Mouse (Mus musculus) left cerebral cortex, postnatal 10 days (tissue): ENCODE data around the gene Kctd4. TPM values are rescaled to one million over a fixed set of nuclear protein-coding genes. Genes with fewer than 3 reads are reported as not detected.

Source experiments
- DNase-seq, 2 experiments: peaks; one replicate each; pipeline ENCODE4 v3.0.0; 2021 to 2022; ENCODE audit warnings: low spot score in 2 of 2, mixed read lengths in 1 of 2; ENCODE audit errors: extremely low spot score in 1 of 2
- intact Hi-C: fragments of 180-260 bp; cut with DNase I; formaldehyde crosslinking; loops from one replicate; pipeline ENCODE4 v1.15.1; 2025
- total RNA-seq, 2 experiments: library from RNA; stranded (reverse); gene quantifications; 2 replicates each; pipeline ENCODE4 v1.2.3; 2021

Gene Kctd4
- total RNA-seq, 2 experiments from 2014 or later: 13.2 to 14.6 TPM

DNA sequence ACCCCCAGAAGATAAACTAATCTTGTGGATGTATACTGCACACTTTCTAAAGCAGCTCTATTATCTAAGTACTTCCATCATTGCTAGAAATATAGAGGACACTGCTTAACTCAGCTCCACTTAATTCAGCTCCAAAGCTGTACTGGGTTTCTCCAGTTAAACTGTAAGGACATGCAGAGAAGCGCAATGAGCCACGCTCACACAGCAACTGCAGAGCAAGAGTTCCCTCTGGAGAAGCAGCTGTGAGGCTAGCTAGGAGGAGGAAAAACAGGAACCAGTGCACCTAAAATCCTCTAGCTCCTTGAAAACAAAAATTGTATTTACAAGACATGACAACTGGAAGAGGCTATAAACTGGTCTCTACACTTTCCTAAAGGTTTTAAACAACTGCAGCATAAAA, 29.1 kb downstream of the Kctd4 start:
- no peak for DNase-seq
- intact Hi-C loops: no loop called here

DNA sequence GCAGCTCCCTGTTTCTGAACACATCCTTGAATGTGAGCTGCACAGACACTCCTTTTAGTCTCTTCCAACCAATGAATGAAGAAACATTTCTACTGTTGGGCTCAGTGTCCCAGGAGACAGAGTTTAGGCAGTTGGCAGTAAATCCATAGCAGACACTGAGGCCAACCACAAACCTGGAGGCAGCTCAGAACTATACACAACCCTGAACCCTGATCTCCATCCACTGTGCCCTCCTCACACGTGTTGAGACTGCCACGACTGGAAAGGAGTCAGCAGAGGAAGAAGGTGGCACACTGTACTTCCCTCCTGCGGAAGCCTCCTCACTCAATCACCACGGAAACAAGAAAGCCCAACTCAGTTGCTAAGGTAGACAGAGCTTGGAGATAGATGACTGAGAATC, 30.3 kb downstream of the Kctd4 start:
- intact Hi-C loops: no loop called here
- DNase-seq: no peak

DNA sequence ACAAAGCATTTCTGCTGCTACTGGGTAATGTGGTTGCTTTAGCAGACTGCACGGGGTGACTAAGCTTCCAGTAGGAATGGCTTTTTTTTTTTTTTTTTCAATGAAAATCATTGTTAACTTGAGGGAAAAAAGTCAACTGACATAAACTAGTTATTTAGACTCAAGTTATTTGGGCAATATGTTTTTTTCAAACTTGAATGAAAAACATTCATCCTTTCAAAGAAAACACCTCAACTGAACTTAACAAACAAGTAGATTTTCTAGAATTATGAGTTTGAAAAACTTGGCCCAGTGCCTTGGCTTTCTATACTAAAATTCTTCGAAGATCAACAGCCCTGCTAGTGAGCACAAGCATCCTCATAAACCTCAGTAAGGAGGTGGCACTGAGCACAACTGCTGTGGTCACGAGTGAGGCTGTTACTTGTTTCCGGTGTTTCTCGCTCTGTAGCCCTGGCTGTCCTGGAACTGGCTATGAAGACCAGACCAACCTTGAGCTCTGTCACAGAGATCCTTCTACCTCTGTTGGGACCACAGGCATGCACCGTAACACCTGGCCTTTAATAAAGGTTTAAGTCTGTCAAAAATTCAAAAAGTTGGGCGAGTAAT, 32.2 kb downstream of the Kctd4 start:
- DNase-seq: no peak
- intact Hi-C loops: no loop called here

DNA sequence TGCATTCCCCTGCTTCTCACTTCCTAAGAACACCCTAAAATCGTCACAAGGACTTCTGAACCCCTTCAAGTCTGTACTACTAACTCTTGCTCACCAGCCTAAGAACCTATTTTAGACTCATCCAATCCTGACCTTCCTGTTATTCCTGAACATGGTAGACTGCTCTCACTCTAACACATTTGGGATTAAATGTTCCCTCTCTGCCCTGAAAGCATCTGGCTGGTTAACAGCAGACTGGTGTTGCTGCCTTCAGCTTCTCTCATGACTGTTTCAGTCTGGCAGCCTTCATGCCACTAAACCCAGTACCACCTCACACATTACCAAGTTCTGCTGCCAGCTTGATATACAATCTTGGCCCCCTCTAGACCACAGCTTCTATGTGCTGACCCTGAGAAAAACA, 34.4 kb downstream of the Kctd4 start:
- no peak for DNase-seq
- intact Hi-C loops: no loop called here

DNA sequence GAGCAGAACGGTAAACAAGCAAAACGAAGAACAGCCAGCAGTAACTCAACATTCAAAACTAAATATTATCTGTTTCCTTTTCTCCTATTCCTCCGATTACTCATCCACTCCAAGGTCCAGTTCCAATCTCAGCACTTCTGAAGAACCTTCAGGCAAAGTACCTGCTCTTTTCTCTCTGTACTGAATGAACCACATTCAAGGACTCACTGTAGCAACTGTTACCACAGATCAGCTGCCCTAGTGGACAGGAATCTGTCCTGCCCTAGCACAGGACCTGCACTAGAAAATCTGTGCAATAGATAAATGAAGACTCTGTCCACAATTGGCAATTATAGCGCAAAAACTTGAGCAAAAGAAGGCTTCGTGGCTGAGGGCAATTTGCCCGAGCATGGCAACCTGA, 36.1 kb downstream of the Kctd4 start:
- no peak for DNase-seq
- intact Hi-C loops: no loop called here

DNA sequence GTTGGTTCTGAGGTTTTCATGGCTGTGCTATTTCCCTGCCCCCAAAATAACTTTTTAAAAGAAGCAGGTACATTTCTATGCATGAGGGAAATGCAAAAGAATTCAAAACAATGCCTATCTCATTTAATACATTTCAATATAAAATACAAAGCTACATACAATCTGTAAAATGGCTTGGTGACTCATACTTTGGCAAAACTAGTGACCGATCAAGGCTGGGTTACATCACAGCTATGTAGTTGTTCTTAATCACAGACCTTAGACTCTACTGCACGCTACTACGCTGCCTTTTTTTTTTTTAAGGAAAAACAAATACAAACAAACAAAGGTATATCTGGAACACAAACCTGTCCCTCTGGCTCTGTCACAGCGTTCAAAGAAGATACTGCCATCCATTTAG, 37.6 kb downstream of the Kctd4 start:
- intact Hi-C loops: no loop called here
- no peak for DNase-seq

DNA sequence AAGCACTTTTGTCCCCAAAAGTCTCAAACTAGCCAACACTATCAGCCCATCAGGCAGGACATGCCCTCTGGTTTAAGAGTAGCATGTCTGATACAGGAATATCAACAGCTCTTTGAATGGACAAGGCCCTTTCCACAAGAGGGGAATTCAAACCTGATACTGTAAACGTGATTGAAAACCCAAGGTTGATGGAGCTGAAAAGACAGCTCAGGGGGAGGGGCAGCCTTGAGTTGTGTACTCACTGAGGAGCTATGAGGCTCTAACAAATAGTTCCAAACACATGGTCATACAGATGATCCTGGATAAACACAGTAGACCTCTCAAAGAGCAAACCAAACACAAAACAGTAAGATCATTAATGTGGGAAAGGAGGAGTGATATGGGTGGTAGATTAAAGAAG, 43.3 kb downstream of the Kctd4 start:
- no peak for DNase-seq
- intact Hi-C loops: no loop called here

DNA sequence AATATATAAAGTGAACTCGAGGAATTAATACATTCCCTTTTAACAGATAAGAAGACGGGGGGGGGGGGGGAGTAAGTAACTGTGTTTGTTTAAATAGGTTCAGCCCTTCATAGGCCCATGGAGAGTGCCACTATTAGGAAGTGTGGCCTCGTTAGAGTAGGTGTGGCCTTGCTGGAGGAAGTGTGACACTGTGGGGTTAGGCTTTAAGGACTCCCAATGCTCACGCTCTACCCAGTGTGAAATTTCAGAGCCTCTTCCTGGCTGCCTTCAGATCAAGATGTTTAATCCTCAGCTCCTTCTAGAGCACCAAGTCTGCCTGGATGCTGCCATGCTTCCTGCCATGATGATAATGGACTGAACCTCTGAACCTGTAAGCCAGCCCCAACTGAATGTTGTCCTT, 47.0 kb downstream of the Kctd4 start:
- intact Hi-C loops: no loop called here
- no peak for DNase-seq

DNA sequence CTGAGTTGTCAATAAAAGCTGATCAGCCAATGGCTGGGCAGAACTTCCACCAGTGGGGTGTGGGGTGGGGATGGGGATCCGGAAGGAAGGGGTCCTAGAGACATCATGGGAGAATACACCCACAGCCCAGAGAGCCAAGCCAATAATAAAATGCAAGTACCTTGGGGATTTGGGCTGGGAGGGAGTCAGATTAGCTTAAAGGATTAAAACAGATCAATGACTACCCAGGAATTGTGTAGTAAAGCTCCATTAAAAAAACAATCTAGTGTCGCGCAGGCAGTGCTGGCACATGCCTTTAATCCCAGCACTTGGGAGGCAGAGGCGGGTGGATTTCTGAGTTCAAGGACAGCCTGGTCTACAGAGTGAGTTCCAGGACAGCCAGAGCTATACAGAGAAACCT, 50.2 kb downstream of the Kctd4 start:
- intact Hi-C loops: no loop called here
- no peak for DNase-seq

DNA sequence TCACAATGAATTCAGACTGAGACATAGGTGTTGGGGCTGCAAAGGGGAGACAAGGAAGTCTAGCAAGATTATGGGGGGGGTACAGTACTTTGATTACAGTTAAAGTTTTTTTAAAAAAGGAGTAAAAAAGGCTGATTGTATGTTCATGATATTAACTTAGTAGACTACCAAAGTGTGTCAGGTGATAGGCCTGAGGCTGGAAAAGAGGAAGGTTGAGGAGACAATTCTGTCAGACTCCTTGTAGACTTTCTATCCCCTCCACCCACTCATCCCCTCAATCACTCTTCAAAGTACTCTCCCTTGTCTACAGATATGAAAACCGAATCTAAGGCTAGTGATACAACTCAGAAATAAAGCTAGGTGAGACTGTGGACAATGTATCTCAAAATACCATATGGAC, 53.4 kb downstream of the Kctd4 start:
- intact Hi-C loops: no loop called here
- no peak for DNase-seq

DNA sequence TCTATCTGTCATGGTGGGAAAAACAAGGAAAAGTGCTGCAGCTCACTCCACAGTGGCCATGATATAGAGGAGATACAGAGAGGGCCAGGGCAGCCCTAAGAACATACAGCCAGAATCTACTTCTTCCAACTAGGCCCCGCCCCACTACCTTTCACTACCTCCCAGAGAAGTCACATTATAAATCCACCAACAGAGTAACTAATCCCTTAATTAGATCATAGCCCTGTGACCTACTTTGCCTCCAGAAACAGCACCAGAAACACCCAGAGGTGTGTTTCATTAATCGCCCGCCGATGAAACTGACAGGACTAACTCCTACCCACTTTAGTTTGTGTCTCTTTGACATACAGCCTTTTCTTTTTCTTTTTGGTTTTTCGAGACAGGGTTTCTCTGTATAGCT, 54.4 kb downstream of the Kctd4 start:
- intact Hi-C loops: no loop called here
- DNase-seq: no peak

DNA sequence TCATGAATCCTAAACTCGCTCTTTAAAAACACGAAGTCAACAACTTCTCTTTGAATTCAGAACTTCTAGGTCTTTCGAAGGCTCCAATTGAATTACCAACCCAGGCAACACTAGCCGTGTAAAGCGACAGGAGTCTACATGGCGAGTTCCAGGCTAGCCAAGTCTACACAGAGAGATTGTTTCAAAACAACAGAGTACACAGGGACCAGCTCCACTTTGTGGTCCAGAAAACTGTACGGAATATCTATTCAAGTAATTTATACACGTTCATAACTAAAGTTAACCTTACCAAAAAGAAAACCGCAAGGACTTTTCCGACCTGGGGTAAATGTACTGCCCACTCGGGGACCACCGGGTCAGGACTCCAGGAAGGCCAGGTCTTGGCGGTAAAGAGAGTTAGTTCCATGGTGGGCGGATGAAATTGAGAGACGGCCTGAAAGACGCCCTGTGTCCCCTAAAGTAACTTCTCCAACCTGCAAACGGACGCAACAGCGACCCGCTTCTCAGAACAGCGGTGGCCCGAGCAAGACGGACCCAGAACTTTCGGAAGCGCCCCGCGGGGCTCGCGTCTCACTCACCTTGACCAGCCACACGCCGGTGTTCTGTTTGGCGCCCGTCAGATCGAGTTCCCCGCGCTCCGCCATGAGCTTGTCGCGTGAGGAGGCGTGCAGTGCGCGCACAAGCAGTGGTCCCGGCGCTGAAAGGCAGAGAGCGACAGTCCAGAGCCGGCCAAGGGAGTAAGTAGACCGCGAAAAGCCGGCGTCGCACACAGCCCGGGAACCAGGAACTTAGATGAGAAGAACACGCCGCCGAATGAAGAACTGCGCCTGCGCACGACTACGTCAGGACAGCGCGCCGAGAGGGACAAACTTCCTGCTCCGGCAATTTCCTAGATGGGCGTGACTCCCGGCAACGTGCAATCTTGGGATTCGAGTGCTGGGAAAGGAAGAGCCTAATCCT, 55.6 kb downstream of the Kctd4 start, which contains the start of gene Gtf2f2:
Gene Gtf2f2 (minus strand): TSS at position 764 of the 960 bp plus-strand sequence.
- intact Hi-C loops: no loop called here
- peak; percentile 93 to 96 for DNase-seq

DNA sequence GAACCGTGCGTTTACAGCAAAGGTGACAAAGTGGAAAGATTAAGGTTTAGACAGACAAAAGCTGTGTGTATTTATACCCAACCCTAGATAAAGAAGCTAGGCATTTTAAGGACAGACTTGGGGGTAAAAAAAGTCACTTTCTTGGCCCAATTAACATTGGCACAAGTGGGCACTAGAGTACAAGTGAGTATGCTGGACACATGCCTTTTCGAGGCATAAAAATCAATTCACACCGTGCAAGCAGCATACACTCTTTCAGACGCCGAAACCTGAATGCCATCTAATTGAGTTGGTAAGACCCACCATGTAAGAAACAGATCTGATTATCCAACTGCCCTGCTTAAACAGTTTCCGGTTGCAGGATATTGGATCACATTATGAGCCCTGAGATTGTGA, 56.3 kb downstream of the Kctd4 start:
- intact Hi-C loops: no loop called here
- no peak for DNase-seq

DNA sequence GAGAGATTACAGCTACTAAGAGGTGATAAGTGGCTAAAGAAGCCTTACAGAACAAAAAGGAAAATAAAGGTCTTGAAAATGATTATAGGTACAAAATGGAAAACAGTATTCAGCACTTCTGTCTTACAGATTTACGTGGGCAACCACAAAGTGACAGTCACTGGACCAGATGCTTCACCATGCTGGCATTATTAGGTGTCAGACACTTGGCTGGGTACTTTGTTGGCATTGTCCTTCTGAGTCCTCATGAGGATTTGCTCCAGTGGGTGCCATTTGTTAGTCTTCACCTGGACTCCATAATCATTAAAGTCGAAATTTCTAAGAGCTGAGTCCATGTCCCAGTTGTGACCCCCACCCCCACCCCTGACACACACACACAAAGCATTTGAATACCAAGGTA, 59.5 kb downstream of the Kctd4 start:
- intact Hi-C loops: no loop called here
- DNase-seq: no peak

Other genes with a start within 250 kb of the Kctd4 start
- gene Cog3, start 200.5 kb upstream of the Kctd4 start, total RNA-seq: 10 to 100 TPM; 23.2 to 23.4 TPM
- gene Slc25a30, start 168.0 kb upstream of the Kctd4 start, total RNA-seq: 10 to 100 TPM; 11.0 to 15.6 TPM
- 1,000 to 10,000 TPM; 1,219 to 1,311 TPM for gene Tpt1, start 109.9 kb upstream of the Kctd4 start, total RNA-seq
- 10 to 100 TPM; 22.5 to 23.0 TPM for gene Gtf2f2, start 55.9 kb downstream of the Kctd4 start, total RNA-seq
- 10 to 100 TPM; 19.9 TPM for gene Gpalpp1, start 155.8 kb downstream of the Kctd4 start, total RNA-seq
- 1 to 10 TPM; 8.3 to 9.7 TPM for gene Nufip1, start 155.9 kb downstream of the Kctd4 start, total RNA-seq